Mouse (Mus musculus) megakaryocyte progenitor cell, adult 5-6 weeks (primary cell): ENCODE measurements at regions not wholly inside any gene's neighbourhood (a gene's known extent, or its start where the extent isn't known, plus 50 kb on each side); places are given as distances from the start of the nearest gene placed in this dataset.

Experiments used
- ATAC-seq: replicated peaks from 2 replicates; pipeline ENCODE4 v1.8.0; 2016; ENCODE audit warnings: mild to moderate bottlenecking, moderate TSS enrichment, inconsistent platforms; ENCODE audit not compliant: poor library complexity

GRCm38 (mm10) chr2:179091480-179091879, 350.8 kb upstream of the Cdh4 start:
- ATAC-seq: no peak

GRCm38 (mm10) chr2:179093996-179094395, 348.2 kb upstream of the Cdh4 start:
- no peak for ATAC-seq

- ATAC-seq: no peak
Measured at GRCm38 (mm10) chr2:179095981-179096380, 346.2 kb upstream of the Cdh4 start.

GRCm38 (mm10) chr2:179096861-179097260, 345.4 kb upstream of the Cdh4 start:
- no peak for ATAC-seq

- ATAC-seq: no peak
Measured at GRCm38 (mm10) chr2:179099783-179100182, 342.4 kb upstream of the Cdh4 start.

- peak; percentile 59 for ATAC-seq
Measured at GRCm38 (mm10) chr2:179103114-179103513, 339.1 kb upstream of the Cdh4 start.

GRCm38 (mm10) chr2:179112951-179113350, 329.3 kb upstream of the Cdh4 start:
- ATAC-seq: no peak

- peak; percentile 67 for ATAC-seq
Measured at GRCm38 (mm10) chr2:179128018-179128417, 314.2 kb upstream of the Cdh4 start.

- ATAC-seq: peak; percentile 93
Measured at GRCm38 (mm10) chr2:179128432-179128831, 313.8 kb upstream of the Cdh4 start.

GRCm38 (mm10) chr2:179131004-179131403, 311.2 kb upstream of the Cdh4 start:
- ATAC-seq: no peak

GRCm38 (mm10) chr2:179142313-179142712, 299.9 kb upstream of the Cdh4 start:
- no peak for ATAC-seq

- no peak for ATAC-seq
Measured at GRCm38 (mm10) chr2:179145726-179146125, 296.5 kb upstream of the Cdh4 start.

GRCm38 (mm10) chr2:179146274-179146673, 296.0 kb upstream of the Cdh4 start:
- ATAC-seq: no peak

GRCm38 (mm10) chr2:179148194-179148593, 294.0 kb upstream of the Cdh4 start:
- no peak for ATAC-seq

GRCm38 (mm10) chr2:179148667-179149066, 293.6 kb upstream of the Cdh4 start:
- no peak for ATAC-seq

- ATAC-seq: no peak
Measured at GRCm38 (mm10) chr2:179158881-179159280, 283.4 kb upstream of the Cdh4 start.

- no peak for ATAC-seq
Measured at GRCm38 (mm10) chr2:179163116-179163515, 279.1 kb upstream of the Cdh4 start.

- ATAC-seq: no peak
Measured at GRCm38 (mm10) chr2:179170157-179170556, 272.1 kb upstream of the Cdh4 start.

- ATAC-seq: no peak
Measured at GRCm38 (mm10) chr2:179170608-179171007, 271.6 kb upstream of the Cdh4 start.

- peak; percentile 83 for ATAC-seq
Measured at GRCm38 (mm10) chr2:179176835-179177530, 265.2 kb upstream of the Cdh4 start.

- ATAC-seq: no peak
Measured at GRCm38 (mm10) chr2:179181366-179181765, 260.9 kb upstream of the Cdh4 start.

- no peak for ATAC-seq
Measured at GRCm38 (mm10) chr2:179182123-179182522, 260.1 kb upstream of the Cdh4 start.

GRCm38 (mm10) chr2:179192906-179193496, 249.2 kb upstream of the Cdh4 start:
- ATAC-seq: no peak
